Mouse (Mus musculus) macrophage (primary cell): ENCODE results near the gene Usp37. TPM values are rescaled to one million over a fixed set of nuclear protein-coding genes. Genes with fewer than 3 reads are reported as not detected.

Experiments used
- H3K27ac ChIP-seq: fragments of 350-480 bp; formaldehyde crosslinking; 2 replicates; pipeline ENCODE4 v1.9.0; 2021
- H3K36me3 ChIP-seq: fragments of 350-480 bp; formaldehyde crosslinking; 2 replicates; pipeline ENCODE4 v1.9.0; 2021; ENCODE audit errors: inconsistent target
- H3K4me3 ChIP-seq: fragments of 350-480 bp; formaldehyde crosslinking; 2 replicates; pipeline ENCODE4 v1.9.0; 2021; ENCODE audit errors: inconsistent target
- H3K79me2 ChIP-seq: fragments of 350-480 bp; formaldehyde crosslinking; 2 replicates; pipeline ENCODE4 v1.9.0; 2021; ENCODE audit errors: inconsistent target
- WGBS: methylation state at CpG from one replicate; pipeline ENCODE4 v1.1.7; 2026; ENCODE audit warnings: inconsistent platforms; ENCODE audit not compliant: missing documents; 5-methylcytosine and 5-hydroxymethylcytosine counted together
- polyA plus RNA-seq: library from polyadenylated mRNA; stranded (reverse); fragments of 250-400 nt; gene quantifications from 3 replicates; pipeline ENCODE4 v1.2.4, GENCODE M21; 2018; ENCODE audit warnings: inconsistent platforms
- total RNA-seq, 78 experiments: library from RNA; depleted of rRNA; stranded (reverse); fragments of 250-400 nt; gene quantifications; 1 replicate in 9 of 78; 2 replicates in 24 of 78; 3 replicates in 43 of 78; 4 replicates in 2 of 78; pipeline ENCODE4 v1.2.4; 2018; ENCODE audit warnings: inconsistent platforms in 56 of 78

Gene Usp37
- 10 to 100 TPM; 10.1 to 56.2 (median 42.3) TPM for total RNA-seq (2018; cell fraction: chromatin; rRNA removed)
- total RNA-seq (2018; cell fraction: cytosol; rRNA removed), result 10 to 100 TPM in 20 of 26 experiments, 1 to 10 TPM in 6; 3.8 to 14.2 (median 12.0) TPM
- 10 to 100 TPM in 23 of 26 experiments, 1 to 10 TPM in 3; 7.8 to 48.0 (median 23.8) TPM for total RNA-seq (2018; cell fraction: nucleus; rRNA removed)
- polyA plus RNA-seq, result 5.1 to 10.9 TPM (median 7.0 TPM) in 3 replicates

GRCm38 (mm10) chr1:74544184-74544583 lies at the start of gene Usp37:
TSS of gene Usp37 (minus strand) at chr1:74544284.
- WGBS, result 92% methylated on average over 4 of the region's 4 CpGs
- Histone ChIP-seq H3K4me3 (no peak within 1 kb of the TSS), H3K79me2 (no peaks in the 10 kb centered on the region), H3K27ac (no peak within 1 kb of the TSS), H3K36me3 (no peaks in the 10 kb centered on the region)

- WGBS, result under 1% methylated on average over 48 of the region's 48 CpGs
Observed at GRCm38 (mm10) chr1:74587773-74588445, 43.8 kb upstream of the Usp37 start, which contains the start of the genes Zfp142 and Bcs1l. TSS of gene Zfp142 (minus strand) at chr1:74588246. TSS of gene Bcs1l (plus strand) at chr1:74588289.

GRCm38 (mm10) chr1:74587233-74587772 lies 43.2 kb upstream of the Usp37 start:
- Histone ChIP-seq H3K27ac (peak overlapping the region; percentile 61), H3K36me3 (peaks cover 25% of the 10 kb centered on the region), H3K4me3 (peak overlapping the region; percentile 86), H3K79me2 (peaks cover 51% of the 10 kb centered on the region)
- WGBS, result 3% methylated on average over 24 of the region's 24 CpGs

More at GRCm38 (mm10) chr1:74587773-74588445, 43.8 kb upstream of the Usp37 start, which contains the start of the genes Zfp142 and Bcs1l:
- Histone ChIP-seq H3K36me3 (peaks cover 26% of the 10 kb centered on the region), H3K27ac (peak within 1 kb of the TSS; percentile 61), H3K79me2 (peaks cover 45% of the 10 kb centered on the region), H3K4me3 (peak within 1 kb of the TSS; percentile 86)

GRCm38 (mm10) chr1:74584616-74585398 lies 40.7 kb upstream of the Usp37 start:
- Histone ChIP-seq H3K36me3 (peaks cover 15% of the 10 kb centered on the region; the same call in 1 of the 2 replicates), H3K27ac (no peak overlapping the region), H3K79me2 (peaks cover 54% of the 10 kb centered on the region), H3K4me3 (no peak overlapping the region)
- WGBS, result 98% methylated on average over 3 of the region's 3 CpGs

- no peak overlapping the region for H3K4me3 ChIP-seq
- peaks cover 37% of the 10 kb centered on the region; the same call in 1 of the 2 replicates for H3K36me3 ChIP-seq
- no peak overlapping the region for H3K27ac ChIP-seq
- H3K79me2 ChIP-seq, result peaks cover 54% of the 10 kb centered on the region
- 94% methylated on average over 3 of the region's 3 CpGs for WGBS
Observed at GRCm38 (mm10) chr1:74582621-74583020, 38.5 kb upstream of the Usp37 start.

- WGBS, result 96% methylated on average over 29 of the region's 29 CpGs
- Histone ChIP-seq H3K36me3 (peaks cover 76% of the 10 kb centered on the region), H3K4me3 (no peak overlapping the region), H3K27ac (no peak overlapping the region), H3K79me2 (no peaks in the 10 kb centered on the region)
Observed at GRCm38 (mm10) chr1:74569739-74570719, 25.9 kb upstream of the Usp37 start.

GRCm38 (mm10) chr1:74565834-74566233 lies 21.8 kb upstream of the Usp37 start:
- WGBS, result 40% methylated on average over 6 of the region's 6 CpGs
- Histone ChIP-seq H3K36me3 (peaks cover 37% of the 10 kb centered on the region), H3K27ac (no peak overlapping the region), H3K79me2 (no peaks in the 10 kb centered on the region), H3K4me3 (no peak overlapping the region)

GRCm38 (mm10) chr1:74559061-74559460 lies 15.0 kb upstream of the Usp37 start:
- 77% methylated on average over 5 of the region's 5 CpGs for WGBS
- no peaks in the 10 kb centered on the region for H3K36me3 ChIP-seq
- no peaks in the 10 kb centered on the region for H3K79me2 ChIP-seq
- H3K4me3 ChIP-seq, result no peak overlapping the region
- H3K27ac ChIP-seq, result no peak overlapping the region

- H3K4me3 ChIP-seq, result no peak within 1 kb of the TSS
- no peaks in the 10 kb centered on the region for H3K36me3 ChIP-seq
Observed at GRCm38 (mm10) chr1:74542451-74542961, 1.6 kb downstream of the Usp37 start, which contains the start of gene Plcd4. TSS of gene Plcd4 (plus strand) at chr1:74542888.

GRCm38 (mm10) chr1:74538650-74539049 lies 5.4 kb downstream of the Usp37 start:
- Histone ChIP-seq H3K4me3 (no peak overlapping the region), H3K36me3 (no peaks in the 10 kb centered on the region), H3K27ac (no peak overlapping the region), H3K79me2 (no peaks in the 10 kb centered on the region)

More at GRCm38 (mm10) chr1:74542451-74542961, 1.6 kb downstream of the Usp37 start, which contains the start of gene Plcd4:
- H3K79me2 ChIP-seq, result no peaks in the 10 kb centered on the region
- H3K27ac ChIP-seq, result no peak within 1 kb of the TSS
- 26% methylated on average over 6 of the region's 6 CpGs for WGBS

GRCm38 (mm10) chr1:74528589-74528988 lies 15.5 kb downstream of the Usp37 start:
- Histone ChIP-seq H3K27ac (no peak overlapping the region), H3K36me3 (peaks cover 81% of the 10 kb centered on the region), H3K4me3 (no peak overlapping the region), H3K79me2 (no peaks in the 10 kb centered on the region)
- 92% methylated on average over 7 of the region's 7 CpGs for WGBS

GRCm38 (mm10) chr1:74524746-74525145 lies 19.3 kb downstream of the Usp37 start:
- Histone ChIP-seq H3K27ac (no peak overlapping the region), H3K79me2 (no peaks in the 10 kb centered on the region), H3K36me3 (peaks cover 76% of the 10 kb centered on the region), H3K4me3 (no peak overlapping the region)
- WGBS, result 96% methylated on average over 4 of the region's 4 CpGs

GRCm38 (mm10) chr1:74519875-74520274 lies 24.2 kb downstream of the Usp37 start:
- Histone ChIP-seq H3K27ac (no peak overlapping the region), H3K4me3 (no peak overlapping the region), H3K79me2 (peaks cover 33% of the 10 kb centered on the region), H3K36me3 (peaks cover 49% of the 10 kb centered on the region)
